Mouse (Mus musculus) heart, postnatal 0 days (tissue): ENCODE results near the gene Urad.

ENCODE experiments used
- CTCF ChIP-seq: IDR thresholded peaks from 2 replicates; pipeline ENCODE4 v1.5.1; 2016; ENCODE audit warnings: antibody characterized with exemption, control low read depth, low read depth
- EP300 ChIP-seq: IDR thresholded peaks from 2 replicates; pipeline ENCODE4 v1.6.1; 2016; ENCODE audit warnings: antibody characterized with exemption, low read depth

DNA sequence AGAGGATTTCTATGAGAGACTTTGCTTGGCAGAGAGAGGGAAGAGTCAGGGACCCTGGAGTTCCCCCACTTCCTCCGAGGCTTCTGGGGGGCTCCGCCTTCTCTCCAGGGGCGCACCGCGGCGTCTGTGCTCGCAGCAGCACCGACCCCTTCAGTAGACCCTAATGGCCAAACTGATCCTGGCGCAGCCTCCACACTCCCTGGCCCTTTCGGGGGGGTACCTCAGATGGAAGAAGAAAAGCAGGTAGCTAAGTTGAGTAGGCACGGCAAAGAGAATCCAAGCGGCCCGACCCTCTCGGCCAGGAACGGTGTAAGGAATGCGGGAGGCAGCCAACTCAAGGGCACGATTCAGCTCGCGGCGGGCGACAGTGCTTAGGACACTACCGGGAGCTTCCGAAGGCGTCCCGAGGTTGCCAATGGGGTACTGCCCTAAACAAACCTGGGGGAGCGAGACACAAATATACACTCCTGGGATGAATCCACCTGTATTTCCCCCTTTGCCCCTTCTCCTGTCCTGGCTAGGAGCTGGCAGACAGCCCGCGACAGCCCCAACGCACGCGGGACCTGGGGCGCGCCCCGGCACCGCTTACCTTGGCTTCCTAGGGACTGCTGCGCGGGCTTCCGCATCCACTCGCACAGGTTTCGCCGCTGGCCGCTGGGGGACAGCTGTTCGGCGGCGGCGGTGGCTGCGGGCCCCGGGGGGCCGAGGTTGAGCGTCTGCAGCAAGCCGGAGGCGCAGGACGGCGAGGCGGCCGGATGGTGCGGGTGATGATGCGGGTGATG is 16.2 kb downstream of the Urad start:
- TF ChIP-seq CTCF (no peak), EP300 (no peak)
